In the genomic region with DNA sequence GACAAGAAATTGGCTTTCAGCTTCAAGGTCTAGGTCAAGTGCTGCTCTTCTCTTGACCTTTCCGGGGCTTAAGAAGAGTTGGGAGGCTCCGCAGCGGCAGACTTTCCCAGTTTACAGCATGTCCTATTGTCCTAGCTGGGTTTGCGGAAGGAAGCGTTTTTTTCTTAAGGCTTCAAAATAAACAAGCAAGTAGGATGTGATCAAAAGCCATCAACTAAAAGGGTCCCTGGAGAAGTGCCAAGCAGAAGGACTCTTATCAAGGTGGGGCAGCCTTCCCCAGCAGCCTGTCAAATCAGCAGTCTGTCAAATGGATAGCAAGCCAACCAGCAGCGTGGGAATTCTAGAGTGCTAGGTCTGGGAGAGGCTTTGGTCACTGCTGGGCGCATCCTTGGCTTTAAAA, we compare ENCODE assay signal across 13 mouse cellular contexts.
A peak's percentile ranks its signal among the peaks of the same experiment; 100 is the strongest.
DNase-seq lines count a peak whose midpoint lies in the region; ATAC-seq and TF ChIP-seq lines count a peak whose summit lies in the region.
"Had no signal": no experiment of that assay in that cellular context is flagged by ENCODE, and none has a peak within 500 bp of the region (broad histone marks: within the 10 kb centered on the region; RNA-seq: fewer than 3 reads in every experiment).

No protein-coding gene starts in this region.

- H3K4me1 ChIP-seq in lung, adult 2 months (ENCODE audit: control insufficient read depth, insufficient read depth, low read length): no peaks in the 10 kb centered on the region
- H3K4me1 ChIP-seq in lung, embryonic 14.5 days (ENCODE audit: insufficient read depth): no peaks in the 10 kb centered on the region
- H3K4me1 ChIP-seq: embryonic facial prominence, embryonic 12.5 days; neural tube, embryonic 12.5 days had no signal

- no peak overlapping the region for H3K4me3 ChIP-seq in gastrocnemius, adult 2 months
- H3K4me3 ChIP-seq in lung, adult 2 months (replicated peaks; ENCODE audit: extremely low read depth, low read depth, low read length): no peak overlapping the region
- H3K4me3 ChIP-seq in lung, embryonic 14.5 days (ENCODE audit: low read depth, low read length): no peak overlapping the region
- H3K4me3 ChIP-seq: embryonic facial prominence, embryonic 12.5 days; forebrain, embryonic 10.5 days; neural tube, embryonic 12.5 days had no signal

- WGBS in lung, adult 2 months: 34% methylated on average over 7 of the region's 7 CpGs
- WGBS in lung, embryonic 14.5 days: 22% methylated on average over 7 of the region's 7 CpGs

- no peaks in the 10 kb centered on the region for H3K9me3 ChIP-seq in lung, embryonic 14.5 days (ENCODE audit: low read depth, low read length)
- H3K9me3 ChIP-seq: embryonic facial prominence, embryonic 12.5 days; neural tube, embryonic 12.5 days had no signal

- ATAC-seq in lung, embryonic 14.5 days (ENCODE audit: insufficient read depth): no peak; the same call in 1 of the 2 replicates
- no peak for ATAC-seq in monocyte, adult 5-6 weeks (replicated peaks; ENCODE audit: insufficient number of reproducible peaks, low FRiP score, low TSS enrichment, poor library complexity, severe bottlenecking)
- no peak for ATAC-seq in CD4-positive, CD25-positive, alpha-beta regulatory T cell, adult 4 months
- ATAC-seq: hindbrain, embryonic 16.5 days; midbrain, embryonic 16.5 days had no signal

- intact Hi-C loops in gastrocnemius, adult 2 months (cut with DNase I): no loop called here
- intact Hi-C loops in gastrocnemius, postnatal 14 days (cut with DNase I; ENCODE audit: low total_unique reads): loop anchor here (10.0 kb wide), 1 partner anchor 525 kb away; no protein-coding TSS in a partner anchor

- H3K9ac ChIP-seq in lung, embryonic 14.5 days: no peak overlapping the region
- H3K9ac ChIP-seq: embryonic facial prominence, embryonic 12.5 days; neural tube, embryonic 12.5 days had no signal

- TF ChIP-seq CTCF in gastrocnemius, adult 2 months (IDR thresholded peaks at IDR 0.05): no peak
- TF ChIP-seq CTCF in lung, adult 2 months (IDR thresholded peaks at IDR 0.05; ENCODE audit: insufficient read depth, low read length): no peak
- no peak for TF ChIP-seq CTCF in lung, embryonic 14.5 days (IDR thresholded peaks at IDR 0.05; ENCODE audit: low read depth)

- no peak for DNase-seq in gastrocnemius, adult 2 months
- no peak for DNase-seq in gastrocnemius, postnatal 14 days
- DNase-seq in lung, adult 18-20 months: peak; percentile 50 to 81
- no peak for DNase-seq in lung, adult 2 months
- DNase-seq in lung, embryonic 14.5 days: peak; percentile 61
- DNase-seq in thymus, postnatal 4 days: no peak

- no peaks in the 10 kb centered on the region for H3K36me3 ChIP-seq in lung, embryonic 14.5 days (ENCODE audit: insufficient read depth)
- H3K36me3 ChIP-seq: embryonic facial prominence, embryonic 12.5 days; forebrain, embryonic 10.5 days; neural tube, embryonic 12.5 days had no signal

- TF ChIP-seq POLR2A in lung, adult 2 months (IDR thresholded peaks at IDR 0.05; ENCODE audit: borderline replicate concordance, extremely low read depth, low read depth, low read length): no peak

- H3K27me3 ChIP-seq in lung, embryonic 14.5 days (ENCODE audit: insufficient read depth, low read length): no peaks in the 10 kb centered on the region
- H3K27me3 ChIP-seq: embryonic facial prominence, embryonic 12.5 days; neural tube, embryonic 12.5 days had no signal

- H3K27ac ChIP-seq in gastrocnemius, adult 2 months: peak overlapping the region; percentile 12; the same call in 1 of the 2 replicates
- no peak overlapping the region for H3K27ac ChIP-seq in lung, embryonic 14.5 days (ENCODE audit: low read depth)
- H3K27ac ChIP-seq: embryonic facial prominence, embryonic 12.5 days; forebrain, embryonic 10.5 days; neural tube, embryonic 12.5 days had no signal

- H3K4me2 ChIP-seq in lung, embryonic 14.5 days: no peak overlapping the region
- H3K4me2 ChIP-seq: embryonic facial prominence, embryonic 12.5 days; neural tube, embryonic 12.5 days had no signal

Comparison
In these comparisons a context has a peak if more than half of its experiments do, and no peak if none do; other contexts are left out.
1. DNase-seq: peak in lung, adult 18-20 months (2 of 2) and lung, embryonic 14.5 days (single experiment); none in gastrocnemius, adult 2 months (single experiment), gastrocnemius, postnatal 14 days (single experiment), lung, adult 2 months (single experiment) and thymus, postnatal 4 days (single experiment).